Mouse (Mus musculus) layer of hippocampus, adult 9-10 months (tissue): ENCODE measurements around the gene Sdk1.

Experiments
- DNase-seq: peaks from one replicate; pipeline ENCODE4 v3.0.0; 2022; ENCODE audit warnings: low spot score

Gene Sdk1

DNA sequence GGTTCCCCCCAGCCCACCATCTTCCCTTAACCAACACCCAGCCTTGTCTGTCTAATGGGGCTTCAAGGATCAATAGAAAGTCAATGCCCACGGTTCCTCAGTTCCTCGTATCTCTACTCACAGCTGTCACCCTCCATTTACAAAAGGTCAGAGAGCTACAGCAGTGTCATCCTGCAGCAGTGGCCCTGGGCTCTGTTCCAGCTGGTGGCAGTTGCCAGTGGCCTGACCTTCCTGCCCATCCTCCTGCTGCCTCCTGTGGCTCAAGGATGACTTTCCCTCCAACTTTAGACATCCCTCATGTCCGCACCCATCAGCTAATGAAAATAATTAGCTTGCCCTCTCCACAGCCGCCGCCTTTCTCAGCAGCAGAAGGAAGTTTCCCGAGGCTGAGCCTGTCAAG, 759.8 kb downstream of the Sdk1 start:
- DNase-seq = no peak

DNA sequence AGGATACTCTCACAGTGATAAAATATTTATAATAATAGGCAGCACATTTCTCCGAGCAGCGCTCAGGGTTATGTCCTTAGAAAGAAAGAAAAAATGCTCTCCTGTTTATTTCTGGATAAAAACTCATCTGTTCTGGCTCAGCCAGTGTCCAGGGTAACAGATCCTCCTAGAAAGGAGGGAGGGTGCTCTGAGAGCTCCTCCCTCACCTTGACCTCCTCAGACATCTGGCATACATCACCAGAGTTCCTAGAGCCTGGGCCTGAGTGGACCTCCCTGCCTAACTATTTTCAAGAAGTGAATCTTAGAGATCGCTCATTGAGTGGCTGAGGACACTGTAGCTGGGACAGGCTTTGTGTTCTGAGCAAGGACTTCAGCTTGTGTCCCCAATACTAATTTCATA, 760.7 kb downstream of the Sdk1 start:
- DNase-seq = no peak

DNA sequence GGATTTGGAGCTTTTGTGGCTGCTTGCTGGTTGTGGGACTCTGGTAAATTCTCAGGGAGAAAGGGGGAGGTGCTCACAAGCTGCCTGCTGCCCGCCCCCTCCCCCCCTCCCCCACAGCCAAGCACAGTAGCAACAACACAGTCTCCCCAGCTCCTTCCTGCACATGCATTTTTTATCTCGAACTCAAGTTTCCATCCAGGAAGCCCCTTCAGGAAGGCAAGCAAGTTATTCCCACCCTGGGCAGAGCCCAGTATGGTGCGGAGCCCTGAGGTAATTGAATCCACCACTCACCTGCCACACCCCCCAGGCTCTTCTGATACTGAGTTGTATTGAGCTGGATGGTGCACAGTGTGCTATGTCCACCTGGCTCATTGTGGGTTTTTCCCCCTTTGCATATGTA, 768.9 kb downstream of the Sdk1 start:
- no peak for DNase-seq

DNA sequence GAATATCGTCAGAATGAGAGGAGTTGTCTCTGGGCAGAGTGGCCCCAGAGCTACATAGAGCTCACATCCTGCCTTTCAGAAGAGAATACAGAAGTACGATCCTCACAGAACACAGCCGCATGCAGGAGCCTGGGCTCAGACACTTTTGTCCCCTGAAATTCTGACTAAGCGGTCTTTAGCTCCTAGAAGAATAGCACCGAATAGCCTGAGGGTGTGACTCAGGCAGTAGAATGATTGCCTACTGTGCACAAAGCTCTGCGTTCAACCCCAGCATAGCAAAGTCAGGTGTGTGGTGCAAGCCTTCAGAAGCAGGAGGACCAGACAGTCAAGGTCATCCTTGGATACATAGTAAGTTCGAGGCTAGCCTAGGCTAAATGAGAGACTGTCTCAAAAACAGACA, 775.7 kb downstream of the Sdk1 start:
- no peak for DNase-seq

DNA sequence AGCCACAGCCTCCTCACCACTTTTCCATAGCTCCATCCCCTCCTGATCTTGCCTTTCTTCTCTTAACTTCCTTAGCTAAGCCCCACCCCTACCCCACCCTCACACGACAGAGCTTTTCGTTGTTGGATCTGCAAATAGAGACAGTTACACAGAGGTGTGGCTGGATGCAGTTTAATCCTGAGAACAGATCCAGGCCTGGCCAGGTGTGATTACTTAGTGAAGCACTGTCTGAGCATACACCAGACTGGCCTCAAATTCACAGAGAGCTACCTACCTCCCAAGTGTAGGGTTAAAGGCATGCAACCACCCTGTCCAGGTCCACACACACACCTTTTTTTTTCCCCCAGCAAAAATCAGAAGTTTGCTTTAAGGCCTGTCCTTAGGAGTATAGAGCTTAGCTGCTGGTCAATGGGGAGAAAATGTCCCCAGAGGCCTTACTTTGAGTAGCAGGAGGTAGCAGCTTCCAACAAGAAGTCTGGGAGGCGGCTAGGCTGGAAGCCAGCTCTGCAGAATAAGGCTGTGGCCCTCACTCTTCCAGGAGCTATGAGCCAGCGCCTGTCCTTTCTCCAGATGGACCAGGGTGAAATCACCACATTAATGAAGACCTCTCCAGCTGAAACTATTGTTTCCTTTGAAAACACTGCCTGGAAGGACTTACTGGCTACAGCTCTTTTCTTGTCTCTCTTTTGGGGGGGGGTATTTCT, 781.7 kb downstream of the Sdk1 start:
- no peak for DNase-seq

DNA sequence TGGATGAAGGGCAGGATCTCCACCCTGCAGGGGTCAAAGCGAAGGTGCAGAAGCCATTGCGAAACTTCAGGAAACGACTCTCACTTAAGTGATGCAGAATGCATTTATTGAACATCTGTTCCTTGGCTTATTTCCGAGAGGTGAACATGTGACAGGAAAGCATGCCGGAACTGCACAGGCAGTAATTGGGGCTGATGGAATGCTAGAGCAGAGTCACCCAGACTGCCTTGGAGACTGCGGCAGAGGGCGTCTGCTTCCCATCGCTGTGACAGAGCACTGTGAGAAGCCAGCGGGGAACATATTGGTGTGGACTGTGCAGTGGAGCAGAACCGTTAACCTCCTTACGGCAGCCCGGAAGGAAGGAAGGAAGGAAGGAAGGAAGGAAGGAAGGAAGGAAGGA, 783.2 kb downstream of the Sdk1 start:
- DNase-seq = no peak

DNA sequence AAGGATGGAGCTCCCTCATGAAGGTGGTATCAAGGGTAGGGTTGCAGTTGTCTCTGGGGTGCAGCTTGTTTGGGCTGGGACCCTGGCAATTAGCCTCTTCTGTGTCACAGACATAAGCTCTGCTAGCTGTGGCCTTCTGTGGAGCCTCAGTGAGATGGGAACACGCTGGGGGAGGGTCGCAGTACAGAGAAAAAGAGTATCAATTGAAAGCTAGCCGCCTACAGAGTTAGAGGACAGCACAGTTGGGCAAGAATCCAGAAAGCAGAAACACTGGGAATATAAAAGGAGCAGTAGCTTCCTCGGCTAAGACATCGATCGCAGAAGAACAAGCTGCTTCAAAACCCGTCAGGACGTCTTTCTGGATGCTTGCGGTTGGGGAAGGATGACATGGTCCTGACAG, 795.2 kb downstream of the Sdk1 start:
- peak; percentile 2 for DNase-seq

DNA sequence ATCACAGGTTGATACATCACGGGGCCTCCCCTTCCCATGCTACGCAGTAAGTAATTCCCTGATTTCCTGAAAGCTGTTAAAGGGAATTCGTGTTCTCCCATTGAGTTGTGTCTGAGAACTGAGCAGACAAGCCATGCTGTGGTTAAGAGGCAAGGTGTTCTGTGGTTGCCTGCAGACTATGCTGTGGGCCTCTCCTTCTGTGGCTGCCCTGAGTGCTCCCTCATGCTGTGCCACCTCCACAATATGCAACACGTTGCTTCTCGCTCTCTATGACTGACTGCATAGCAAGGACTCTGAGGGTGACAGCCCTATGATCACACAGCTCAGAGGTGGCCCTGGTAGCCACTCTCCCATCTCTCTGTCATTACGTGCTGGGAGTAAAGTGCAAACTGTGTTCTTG, 797.9 kb downstream of the Sdk1 start:
- no peak for DNase-seq

DNA sequence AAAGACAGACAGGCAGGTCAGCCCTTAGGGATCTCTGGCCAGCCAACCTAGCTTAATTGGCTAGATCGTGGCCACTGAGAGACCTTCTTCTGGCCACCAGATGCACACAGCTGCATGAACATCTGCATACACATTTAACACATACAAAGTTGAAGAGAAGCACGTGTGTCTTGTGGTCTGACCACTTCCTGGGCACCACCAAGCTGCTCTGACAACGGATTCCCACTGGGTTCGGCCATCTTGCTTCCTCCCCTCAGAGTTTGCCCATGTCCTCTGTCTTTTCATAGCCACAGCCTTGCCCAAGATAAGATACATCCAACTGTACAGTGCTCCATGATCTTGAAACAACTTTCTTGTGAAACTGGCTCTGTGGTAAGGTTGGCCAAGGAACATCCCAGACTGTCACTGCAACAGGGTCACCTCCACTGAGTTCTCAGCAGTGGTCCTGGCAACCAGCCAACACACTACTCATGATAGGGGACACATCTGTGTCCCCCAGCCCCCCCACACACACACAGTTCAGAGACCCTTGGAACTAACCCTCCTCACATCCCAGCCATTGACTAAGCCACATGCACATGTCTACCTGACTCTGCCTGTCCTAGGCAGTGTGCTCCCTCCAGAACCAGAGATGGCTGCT, 798.7 kb downstream of the Sdk1 start:
- no peak for DNase-seq

DNA sequence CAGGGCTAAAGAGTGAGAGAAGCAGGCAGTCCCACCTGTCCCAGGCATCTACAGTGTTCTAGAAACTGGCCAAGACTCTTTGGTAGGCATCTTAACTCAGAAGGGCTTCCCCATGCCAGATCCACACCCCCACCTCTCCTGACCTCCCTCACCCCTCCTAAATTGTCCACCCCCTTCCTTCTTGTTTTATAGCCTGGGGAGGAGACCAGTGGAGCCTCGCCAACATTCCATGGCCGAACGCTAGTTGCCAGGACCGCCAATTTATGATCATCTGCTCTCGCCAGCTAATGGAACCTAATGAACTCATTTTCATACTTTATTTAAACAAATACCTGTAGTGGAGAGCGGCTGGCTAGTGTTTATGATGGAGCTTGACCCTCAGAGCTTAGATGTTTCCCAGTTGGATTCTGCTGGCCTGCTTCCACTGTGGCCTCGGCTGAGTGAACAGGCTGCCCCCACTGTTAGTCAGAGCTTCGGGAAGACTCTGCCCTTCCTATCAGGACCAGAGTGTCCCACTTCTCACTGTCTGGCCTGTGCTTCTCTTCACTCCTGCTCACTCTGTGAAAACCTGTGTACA, 800.0 kb downstream of the Sdk1 start:
- no peak for DNase-seq

DNA sequence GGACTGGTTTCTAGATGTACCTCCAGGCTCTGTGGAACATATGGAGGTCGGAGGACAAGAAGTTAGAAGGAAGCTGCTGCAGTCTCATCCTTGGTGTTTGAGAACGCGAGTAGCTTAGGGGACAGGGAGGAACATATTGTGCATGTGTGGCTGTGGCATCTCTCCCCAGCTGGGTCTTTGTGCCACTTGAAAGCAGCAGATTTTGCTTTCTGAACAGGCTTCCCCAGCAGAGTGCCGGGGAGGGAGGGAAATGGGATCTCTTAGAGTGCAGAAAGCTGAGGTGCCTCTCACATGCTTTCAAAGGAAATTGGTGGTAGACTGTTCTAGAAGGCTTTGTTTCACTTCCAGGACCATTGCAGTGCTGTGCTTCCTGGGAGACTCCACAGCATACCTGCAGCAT, 820.5 kb downstream of the Sdk1 start:
- DNase-seq = peak; percentile 17

DNA sequence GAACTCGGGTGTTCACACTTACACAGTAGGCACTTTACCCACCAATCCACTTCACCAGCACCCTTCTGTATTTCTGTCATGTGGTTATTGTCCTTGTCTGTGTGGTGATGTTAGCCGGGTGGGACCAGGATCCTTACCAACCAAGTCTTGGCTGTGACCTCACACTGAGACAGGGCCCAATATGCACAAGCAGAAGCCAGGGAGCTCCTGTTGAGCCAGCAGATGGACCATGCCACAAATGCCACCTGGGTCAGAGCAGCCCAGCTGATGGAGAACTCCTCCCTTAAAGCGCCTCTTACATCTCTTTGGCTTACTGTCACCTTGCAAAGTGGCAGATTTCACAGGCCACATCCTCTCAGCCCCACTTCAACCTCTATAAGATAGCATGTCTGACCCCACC, 830.0 kb downstream of the Sdk1 start:
- no peak for DNase-seq

DNA sequence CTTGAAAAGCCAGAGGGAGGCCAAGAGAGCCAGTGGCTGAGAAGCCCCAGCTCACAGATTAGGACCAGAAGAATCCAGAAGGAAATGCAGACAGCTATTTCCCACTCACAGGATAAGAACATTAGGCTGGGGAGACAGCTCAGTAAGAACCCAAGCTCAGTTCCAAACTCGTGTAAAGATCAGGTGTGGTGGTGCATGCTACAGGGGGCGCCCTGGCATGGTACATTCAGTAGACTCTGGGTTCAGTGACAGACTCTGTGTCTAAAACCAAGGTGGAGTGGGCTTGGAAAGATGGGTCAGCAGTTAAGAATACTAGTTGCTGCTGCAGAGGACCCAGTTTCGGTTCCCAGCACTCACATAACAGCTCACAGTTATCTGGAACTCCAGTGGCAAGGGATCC, 832.6 kb downstream of the Sdk1 start:
- no peak for DNase-seq

DNA sequence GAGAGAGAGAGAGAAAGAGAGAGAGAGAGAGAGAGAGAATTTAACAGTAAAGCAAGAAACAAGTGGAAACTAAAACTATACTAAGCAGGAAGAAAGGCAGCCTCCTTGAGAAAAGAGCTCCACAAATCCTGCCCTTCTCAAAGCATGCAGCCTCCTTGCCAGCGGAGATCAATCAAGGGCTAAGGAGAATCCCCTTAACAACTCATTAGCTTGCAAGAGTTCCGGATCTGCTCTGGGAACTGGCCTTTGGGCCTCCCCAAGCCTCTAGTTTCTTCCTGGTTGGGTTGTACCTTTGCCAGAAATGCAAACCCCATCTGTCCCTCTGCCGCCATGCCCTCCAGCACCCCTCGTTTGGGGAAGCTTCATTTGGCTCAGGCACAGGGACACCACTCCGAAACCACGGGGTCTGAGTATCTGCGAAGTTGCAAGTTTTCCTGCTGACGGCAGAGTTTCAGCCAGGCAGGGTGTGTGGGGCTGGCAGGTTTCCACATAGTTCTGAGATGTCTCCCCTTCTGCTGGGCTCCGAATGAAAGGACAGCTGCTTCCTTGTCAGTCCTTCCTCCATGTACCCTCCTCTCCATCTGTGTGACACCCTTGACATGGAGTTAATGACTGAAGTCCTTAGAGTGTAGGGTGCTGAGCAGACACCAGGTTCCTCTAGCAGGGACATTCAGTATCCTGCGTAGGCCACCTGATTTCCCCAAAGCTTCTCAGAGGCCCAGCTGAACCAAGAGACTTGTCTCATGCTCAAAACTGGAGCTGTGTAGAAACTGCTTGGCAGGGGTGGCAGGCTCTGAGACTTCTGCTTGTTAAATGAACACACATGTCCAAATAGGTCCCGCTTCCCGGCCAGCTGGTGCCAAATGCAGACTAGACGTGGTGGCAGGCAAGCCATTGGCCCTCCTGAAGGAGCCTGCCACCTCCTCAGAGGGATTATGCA, 833.5 kb downstream of the Sdk1 start:
- peak; percentile 31 for DNase-seq

DNA sequence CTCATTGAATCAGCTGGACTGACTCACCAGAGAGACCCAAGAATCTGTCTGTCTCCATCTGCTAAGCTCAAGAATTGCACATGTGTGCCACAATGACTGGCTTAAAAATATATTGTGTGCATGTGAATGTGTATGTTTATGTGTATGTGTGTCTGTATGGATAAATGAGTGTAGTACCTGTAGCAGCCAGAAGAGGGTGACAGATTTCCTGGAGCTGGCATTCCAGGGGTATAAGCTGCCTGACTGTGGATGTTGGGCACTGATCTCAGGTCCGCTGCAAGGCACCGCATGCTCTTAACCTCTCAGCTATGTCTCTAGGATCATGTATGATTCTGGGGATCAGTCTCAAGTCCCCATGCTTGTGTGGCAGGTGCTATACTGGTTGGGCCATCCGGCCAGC, 839.4 kb downstream of the Sdk1 start:
- no peak for DNase-seq

DNA sequence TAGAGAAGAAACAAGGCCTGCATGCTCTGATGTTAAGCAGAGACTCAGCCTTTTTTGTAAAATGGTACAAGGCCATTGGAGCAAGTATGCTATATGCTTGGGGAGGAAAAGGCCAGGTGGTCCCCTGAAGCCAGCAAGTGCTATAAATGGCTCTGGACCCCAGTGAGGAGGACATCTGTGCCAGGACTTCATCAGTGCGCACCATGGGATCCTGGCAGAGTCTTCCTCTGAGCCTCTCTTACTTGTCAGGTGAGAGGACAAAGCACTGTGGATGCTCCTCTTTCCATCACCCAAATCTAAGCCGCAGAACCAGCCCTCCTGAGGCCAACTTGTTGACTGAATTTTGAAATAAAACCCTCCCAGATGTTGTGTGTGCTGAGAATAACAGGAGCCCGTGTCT, 839.8 kb downstream of the Sdk1 start:
- no peak for DNase-seq

DNA sequence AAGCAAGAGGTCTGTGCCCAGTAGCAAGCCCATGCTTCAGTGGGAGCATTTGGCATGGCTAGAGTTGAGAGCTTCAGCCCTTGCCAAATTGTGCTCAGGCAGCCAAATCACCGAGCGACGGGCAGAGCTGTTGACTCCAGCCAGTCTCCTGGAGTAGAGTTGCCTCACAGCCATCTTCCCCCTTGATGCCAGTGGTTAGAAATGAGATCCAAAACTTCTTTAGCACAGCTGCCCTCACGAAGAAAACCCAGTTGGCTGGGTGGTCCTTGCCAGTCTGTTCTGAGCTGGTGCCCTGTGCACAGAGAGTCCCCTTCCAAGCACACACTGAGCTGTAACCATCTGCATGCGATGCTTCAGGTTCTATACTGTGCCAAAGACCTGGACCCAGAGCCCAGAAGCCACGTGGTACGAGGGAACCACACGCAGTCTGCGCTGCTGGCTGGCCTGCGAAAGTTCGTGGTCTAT, 855.1 kb downstream of the Sdk1 start:
- DNase-seq = no peak

DNA sequence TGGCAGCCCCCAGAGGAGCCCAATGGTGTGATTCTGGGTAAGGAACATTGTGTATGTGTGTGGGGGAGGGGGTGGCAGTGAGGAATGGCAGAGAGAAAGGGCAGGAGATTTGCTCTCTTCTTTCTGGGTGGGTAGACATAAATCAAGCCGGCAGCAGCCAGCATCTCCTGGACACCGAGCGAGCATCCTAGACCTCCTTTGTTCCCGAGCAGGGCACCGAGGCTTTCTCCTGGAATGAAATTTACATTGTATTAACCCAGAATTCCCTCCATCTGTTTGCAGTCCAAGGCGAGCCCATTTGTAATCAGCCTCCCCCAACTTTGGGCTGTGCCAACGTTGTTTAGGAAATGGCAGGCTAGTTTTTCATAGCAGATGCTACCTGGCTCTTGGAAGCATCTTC, 858.9 kb downstream of the Sdk1 start:
- no peak for DNase-seq

DNA sequence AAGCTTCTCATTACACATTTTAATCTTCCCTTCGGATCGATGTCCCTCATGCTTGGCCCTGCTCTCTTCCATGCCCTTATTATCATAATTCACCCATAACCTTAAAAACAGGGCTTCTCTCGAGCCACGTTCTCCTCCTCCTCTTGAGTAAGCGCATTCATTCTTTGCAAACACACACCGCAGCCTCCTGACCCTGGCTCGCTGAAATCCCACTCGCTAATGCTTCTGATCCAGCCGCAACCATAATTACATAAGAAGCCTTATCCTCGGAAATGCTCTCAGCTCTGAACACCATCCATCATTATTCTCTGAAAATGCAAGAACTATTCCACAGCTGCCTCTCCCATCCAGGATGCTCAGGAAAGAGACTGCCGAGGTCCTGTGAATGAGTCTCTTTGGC, 866.1 kb downstream of the Sdk1 start:
- DNase-seq = no peak

DNA sequence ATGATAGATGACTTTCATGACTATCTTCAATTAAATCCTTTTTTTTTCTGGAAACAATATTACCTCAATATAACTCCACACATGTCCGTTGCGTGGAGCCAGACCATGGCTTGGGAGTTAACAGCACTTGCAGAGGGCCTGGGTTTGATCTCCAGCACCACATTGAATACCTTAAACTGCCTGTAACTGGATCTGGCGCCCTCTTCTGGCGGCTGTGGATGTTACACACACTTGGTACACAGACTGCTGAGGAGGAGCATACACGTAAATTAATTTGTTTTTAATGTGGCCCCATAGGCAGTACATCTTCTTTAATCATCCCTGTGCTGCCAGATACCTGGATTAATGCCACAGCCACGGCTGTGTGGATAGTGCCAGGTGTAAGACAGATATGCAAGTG, 870.7 kb downstream of the Sdk1 start:
- no peak for DNase-seq

DNA sequence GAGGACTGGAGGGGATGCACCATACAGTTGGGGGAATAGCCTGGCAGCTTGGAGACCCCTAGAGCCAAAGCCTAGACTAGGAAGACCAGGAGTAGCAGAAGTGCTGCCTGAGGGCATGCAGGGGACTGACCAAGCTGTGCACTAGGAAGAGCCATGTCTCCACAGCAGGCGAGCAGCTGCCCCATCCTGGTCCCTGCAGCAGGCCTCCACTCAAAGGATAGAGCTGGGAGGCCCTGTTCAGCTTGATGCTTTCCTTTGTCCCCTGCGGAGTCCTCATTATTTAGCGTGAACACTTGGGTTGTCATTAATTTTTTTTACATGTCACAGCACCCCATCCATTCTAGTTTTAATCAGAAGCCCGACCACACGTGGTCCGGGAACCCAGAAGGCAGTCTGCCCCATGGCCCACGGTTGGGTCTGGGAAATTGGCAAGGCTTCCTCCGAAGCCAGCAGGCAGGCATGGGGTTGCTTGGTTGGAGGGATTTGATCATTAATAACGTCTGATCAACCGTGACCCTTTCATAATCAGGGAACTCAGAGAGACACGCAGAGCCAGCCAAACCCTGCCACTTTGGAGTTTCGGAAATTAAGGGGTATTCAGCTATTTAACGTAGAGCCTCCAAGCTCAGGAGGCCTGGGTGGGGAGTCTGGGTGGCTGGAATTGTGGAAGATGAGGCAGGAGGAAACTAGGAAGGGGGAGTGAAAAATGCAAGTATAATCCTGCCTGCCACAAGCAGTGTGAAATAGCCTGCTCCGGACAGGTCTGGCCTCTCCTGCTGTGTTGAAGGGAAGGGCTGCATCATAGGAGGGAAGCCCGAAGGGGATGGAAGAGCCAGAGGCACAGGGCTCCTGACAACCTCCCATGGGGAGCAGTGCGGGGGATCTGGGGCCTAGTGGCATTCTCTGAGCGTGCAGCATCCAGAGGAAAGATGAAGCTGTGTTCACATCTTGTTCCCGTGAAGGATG, 872.2 kb downstream of the Sdk1 start:
- no peak for DNase-seq
